Mouse (Mus musculus) gastrocnemius, postnatal 36 days (tissue): ENCODE data around the gene Tmed10. TPM values are rescaled to one million over a fixed set of nuclear protein-coding genes. Genes with fewer than 3 reads are reported as not detected.

Experiments used
- DNase-seq, 2 experiments: peaks; one replicate each; pipeline ENCODE4 v3.0.0; 2022
- intact Hi-C: fragments of 180-260 bp; cut with DNase I; formaldehyde crosslinking; loops from one replicate; pipeline ENCODE4 v1.15.1; 2025
- total RNA-seq, 2 experiments: library from RNA; stranded (reverse); gene quantifications; 2 replicates each; pipeline ENCODE4 v1.2.3; 2021

Tmed10 gene
- total RNA-seq, 2 experiments from 2014 or later, result 103 to 110 TPM

GRCm38 (mm10) chr12:85380942-85381341, 6.3 kb upstream of the Tmed10 start:
- DNase-seq, result no peak
- intact Hi-C loops, result no loop called here

GRCm38 (mm10) chr12:85380308-85380707, 5.7 kb upstream of the Tmed10 start:
- no peak for DNase-seq
- intact Hi-C loops, result no loop called here

GRCm38 (mm10) chr12:85378271-85378670, 3.6 kb upstream of the Tmed10 start:
- intact Hi-C loops, result no loop called here
- DNase-seq, result no peak

DNA sequence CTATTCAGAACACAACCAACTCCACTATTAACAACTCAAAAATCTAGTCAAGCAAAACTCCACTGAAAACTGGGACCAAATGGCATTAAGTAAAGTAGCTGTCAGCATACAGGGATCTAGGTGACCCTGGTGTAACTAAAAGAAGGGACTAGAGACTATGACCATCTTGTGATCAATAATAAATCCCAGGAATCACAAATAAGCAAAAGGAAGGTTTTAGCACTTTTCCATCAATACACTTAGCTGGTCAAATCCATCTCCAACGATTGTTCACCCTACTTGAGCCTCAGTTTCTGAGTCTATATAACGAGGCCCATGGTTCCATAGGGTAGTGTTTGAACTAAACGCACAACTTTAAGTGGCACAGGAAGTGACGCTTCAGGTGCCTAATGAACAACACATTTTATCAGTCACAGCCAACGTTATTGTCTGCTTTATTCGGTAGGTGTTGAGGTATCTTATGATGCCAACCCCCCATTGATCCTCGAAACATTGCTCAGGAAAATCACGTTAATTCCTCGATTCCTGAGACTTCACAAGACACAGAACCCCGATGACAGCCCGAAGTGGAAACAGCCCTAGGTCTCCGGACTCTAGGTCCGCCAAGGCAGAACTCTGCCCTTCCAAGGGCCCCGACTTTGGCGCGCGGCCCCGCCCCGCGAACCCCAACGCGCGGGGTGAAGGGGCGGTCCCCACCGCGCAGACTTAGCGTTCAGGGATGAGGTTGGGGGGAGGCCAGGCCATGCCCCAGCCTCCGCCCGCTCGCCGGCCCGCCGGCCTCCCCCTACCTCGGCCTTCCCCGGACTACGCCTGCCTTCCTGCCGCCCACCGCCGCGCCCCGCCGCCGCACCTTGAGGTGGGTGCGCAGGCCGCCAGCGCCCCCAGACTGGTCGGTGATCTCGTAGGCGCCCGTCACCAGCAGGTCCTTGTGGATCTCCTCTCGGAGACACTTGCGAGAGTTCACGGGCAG, 771 bp downstream of the Tmed10 start:
- DNase-seq, result peak in 1 of 2 experiments; percentile 57
- intact Hi-C loops, result loop anchor here (1.0 kb wide), 1 partner anchor 99 kb away; the partner anchor contains the start of gene Fos

DNA sequence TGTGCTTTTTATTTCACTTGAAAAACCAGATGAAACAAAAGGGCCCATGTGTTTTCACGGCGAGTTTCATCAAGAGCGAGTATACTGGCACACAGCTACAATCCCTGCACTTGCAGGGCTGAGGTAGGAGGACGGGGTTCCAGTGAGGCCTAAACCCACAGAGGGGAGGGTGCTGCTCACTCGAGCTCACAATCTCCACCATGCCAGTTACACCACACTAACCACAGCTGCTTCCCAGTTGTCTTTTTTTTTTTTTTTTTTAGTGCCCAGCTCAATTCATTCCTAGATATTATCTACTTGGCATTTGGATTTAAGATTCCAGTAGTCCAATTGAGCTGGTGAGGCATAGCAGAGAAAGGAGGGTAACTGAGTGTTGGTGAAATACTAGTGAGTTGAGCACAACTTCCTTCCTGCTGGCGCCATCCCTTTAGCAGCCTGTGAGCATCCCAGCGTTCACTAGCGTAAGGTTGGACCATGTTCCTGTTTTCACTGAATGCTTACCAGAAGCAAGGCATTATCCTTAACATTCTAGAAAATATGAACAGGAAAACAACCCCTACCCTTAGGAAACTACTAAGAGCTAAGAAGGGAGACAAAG, 2.5 kb downstream of the Tmed10 start:
- intact Hi-C loops, result no loop called here
- DNase-seq, result no peak

DNA sequence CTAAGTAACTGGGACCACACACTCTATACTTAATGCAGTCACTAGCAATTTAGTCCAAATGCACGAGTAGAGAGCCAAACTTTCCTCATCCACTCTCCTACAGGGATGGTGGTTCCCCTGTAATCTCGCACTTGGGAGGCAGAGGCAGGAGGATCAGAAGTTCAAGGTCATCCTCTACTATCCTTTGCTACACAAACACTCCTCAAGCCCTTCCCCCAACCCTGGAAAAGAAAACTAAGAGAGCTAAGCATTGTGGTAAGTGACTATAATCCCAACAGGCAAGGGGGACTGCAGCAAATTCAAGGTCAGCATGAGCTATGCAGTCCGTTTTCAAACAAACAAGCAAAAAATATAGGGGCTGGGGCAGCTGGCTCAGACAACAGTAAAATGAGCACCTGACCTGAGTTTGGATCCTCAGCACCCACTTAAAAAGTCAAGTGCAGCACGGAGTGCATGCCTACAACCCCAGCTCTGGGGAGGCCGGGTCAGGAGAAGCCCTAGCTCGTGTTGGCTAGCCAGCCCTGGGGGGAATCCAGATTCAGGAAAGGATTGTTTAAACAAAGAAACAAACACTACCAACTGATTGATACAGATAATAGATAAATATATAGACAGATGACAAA, 6.1 kb downstream of the Tmed10 start:
- DNase-seq, result no peak
- intact Hi-C loops, result no loop called here

DNA sequence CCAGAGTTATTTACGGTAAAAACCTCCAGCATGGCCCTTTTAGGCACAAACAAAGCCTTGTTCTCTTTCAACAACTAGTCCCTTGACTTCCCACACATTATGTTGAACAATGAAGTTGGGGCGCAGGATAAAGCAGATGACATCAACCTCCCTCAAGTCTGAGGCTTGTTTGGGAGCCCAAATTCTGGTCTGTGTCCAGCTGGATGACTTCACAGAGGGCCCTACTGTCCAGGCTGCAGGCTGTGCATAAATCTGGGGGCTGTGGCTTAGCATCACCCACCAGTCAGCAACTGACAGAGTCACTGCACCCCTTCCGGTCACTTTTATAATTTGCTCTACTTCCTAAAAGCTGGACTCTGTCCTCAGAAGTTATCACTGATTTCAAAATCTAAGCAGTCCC, 8.4 kb downstream of the Tmed10 start:
- intact Hi-C loops, result no loop called here
- DNase-seq, result no peak

- intact Hi-C loops, result loop anchor here (5.0 kb wide), 1 partner anchor 115 kb away; no protein-coding TSS in a partner anchor
- DNase-seq, result no peak
Observed at GRCm38 (mm10) chr12:85362510-85362909, 12.1 kb downstream of the Tmed10 start.

DNA sequence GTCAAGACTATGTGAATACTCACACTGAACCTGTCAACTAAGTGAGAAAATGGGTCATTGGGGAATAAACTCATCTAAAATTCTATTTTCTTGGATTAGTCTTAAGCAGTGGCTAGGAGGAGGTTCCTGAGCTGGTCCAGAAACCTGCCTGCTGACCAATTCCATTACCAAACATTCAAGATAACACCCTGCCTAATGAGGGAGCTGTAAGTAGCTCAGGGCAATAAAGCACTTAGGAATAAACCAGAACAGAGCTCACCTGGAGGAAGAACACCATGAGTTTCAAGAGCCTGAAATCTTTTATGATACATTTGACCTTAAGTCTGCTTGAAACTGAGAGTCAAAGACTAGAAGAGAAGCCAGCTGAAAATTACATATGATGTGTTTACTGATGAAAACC, 13.1 kb downstream of the Tmed10 start:
- intact Hi-C loops, result loop anchor here (5.0 kb wide), 1 partner anchor 116 kb away; no protein-coding TSS in a partner anchor
- no peak for DNase-seq

GRCm38 (mm10) chr12:85361165-85361564, 13.5 kb downstream of the Tmed10 start:
- intact Hi-C loops, result loop anchor here (5.0 kb wide), 1 partner anchor 116 kb away; no protein-coding TSS in a partner anchor
- DNase-seq, result no peak

GRCm38 (mm10) chr12:85354061-85354460, 20.6 kb downstream of the Tmed10 start:
- intact Hi-C loops, result no loop called here

GRCm38 (mm10) chr12:85350407-85351232, 24.0 kb downstream of the Tmed10 start:
- intact Hi-C loops, result no loop called here

More at GRCm38 (mm10) chr12:85354061-85354460, 20.6 kb downstream of the Tmed10 start:
- DNase-seq, result no peak

GRCm38 (mm10) chr12:85348338-85348737, 26.3 kb downstream of the Tmed10 start:
- DNase-seq, result no peak

More at GRCm38 (mm10) chr12:85350407-85351232, 24.0 kb downstream of the Tmed10 start:
- peak in 1 of 2 experiments; percentile 18 for DNase-seq

GRCm38 (mm10) chr12:85347196-85347595, 27.5 kb downstream of the Tmed10 start:
- intact Hi-C loops, result loop anchor here (1.0 kb wide), 1 partner anchor 141 kb away; no protein-coding TSS in a partner anchor
- no peak for DNase-seq

More at GRCm38 (mm10) chr12:85348338-85348737, 26.3 kb downstream of the Tmed10 start:
- intact Hi-C loops, result no loop called here

DNA sequence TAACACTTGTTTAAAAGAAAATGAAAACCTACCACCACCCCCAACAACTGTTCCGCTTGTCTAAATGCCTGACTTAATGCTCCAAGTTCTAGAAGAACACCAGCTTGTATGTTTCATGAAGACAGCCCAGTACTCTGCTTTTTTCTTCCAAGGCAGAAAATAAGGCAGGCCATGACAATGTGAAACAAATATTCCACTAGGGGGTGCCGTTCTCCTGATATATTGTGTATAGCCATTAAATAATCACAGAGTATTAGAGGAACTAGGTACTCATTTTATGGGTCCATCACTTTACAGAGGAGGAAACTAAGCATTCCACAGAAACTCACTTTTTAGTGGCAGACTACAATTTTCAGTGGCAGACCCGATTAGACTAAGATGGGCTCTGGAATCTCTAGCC, 28.3 kb downstream of the Tmed10 start:
- DNase-seq, result no peak

GRCm38 (mm10) chr12:85345559-85345958, 29.1 kb downstream of the Tmed10 start:
- DNase-seq, result no peak
- intact Hi-C loops, result no loop called here

More for the DNA sequence above, 28.3 kb downstream of the Tmed10 start:
- intact Hi-C loops, result no loop called here

- DNase-seq, result no peak
- intact Hi-C loops, result loop anchor here (5.0 kb wide), 1 partner anchor 318 kb away; no protein-coding TSS in a partner anchor
Observed at GRCm38 (mm10) chr12:85344252-85344651, 30.4 kb downstream of the Tmed10 start.

DNA sequence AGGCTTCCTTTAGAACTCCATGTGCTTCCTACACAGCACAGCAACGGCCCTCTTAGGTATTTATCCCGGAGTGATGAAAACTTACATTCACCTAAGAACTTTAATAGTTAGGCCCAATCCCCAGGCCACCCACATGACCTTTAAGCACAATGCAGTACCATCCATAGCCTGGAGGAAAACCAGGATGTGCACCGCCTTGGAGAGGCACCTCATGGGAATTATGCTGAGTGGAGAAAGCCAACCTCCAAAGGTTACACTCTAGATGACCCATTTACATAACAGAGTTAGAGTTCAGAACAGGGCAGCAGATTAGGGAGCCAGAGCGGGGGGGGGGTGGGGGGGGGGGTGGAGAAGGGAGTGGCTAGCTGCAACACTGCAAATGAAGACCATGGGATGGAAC, 32.3 kb downstream of the Tmed10 start:
- intact Hi-C loops, result loop anchor here (1.0 to 5.0 kb wide), 2 partner anchors 150 to 320 kb away; no protein-coding TSS in a partner anchor
- no peak for DNase-seq

DNA sequence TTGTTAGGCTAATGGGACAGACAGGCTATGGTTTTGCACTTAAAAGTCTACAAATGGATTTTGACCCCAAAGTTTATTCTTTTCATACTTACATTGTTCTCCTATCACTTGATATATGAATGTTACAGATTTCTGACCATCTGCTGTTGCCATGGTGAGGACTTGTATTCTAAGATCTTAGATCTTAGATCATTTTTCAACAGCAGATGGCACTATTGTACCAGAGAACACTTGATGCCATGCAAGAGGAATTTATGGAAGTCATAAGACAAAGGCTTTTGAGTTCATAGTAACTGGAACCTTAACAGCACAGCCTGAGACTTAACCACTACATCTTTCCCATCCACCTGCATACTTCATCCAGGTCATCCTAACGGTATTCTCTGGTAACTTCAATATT, 33.5 kb downstream of the Tmed10 start:
- intact Hi-C loops, result loop anchor here (5.0 kb wide), 1 partner anchor 321 kb away; no protein-coding TSS in a partner anchor
- no peak for DNase-seq
